Mouse (Mus musculus) gastrocnemius, postnatal 25 days (tissue): ENCODE measurements around the gene Cd160. TPM values are rescaled to one million over a fixed set of nuclear protein-coding genes. Genes with fewer than 3 reads are reported as not detected.

Experiments used
- DNase-seq: peaks from one replicate; pipeline ENCODE4 v3.0.0; 2022
- total RNA-seq, 2 experiments: library from RNA; stranded (reverse); gene quantifications; 1 replicate in 1 of 2; 2 replicates in 1 of 2; pipeline ENCODE4 v1.2.3; 2021

The Cd160 gene
- total RNA-seq, 2 experiments from 2014 or later, result not detected

DNA sequence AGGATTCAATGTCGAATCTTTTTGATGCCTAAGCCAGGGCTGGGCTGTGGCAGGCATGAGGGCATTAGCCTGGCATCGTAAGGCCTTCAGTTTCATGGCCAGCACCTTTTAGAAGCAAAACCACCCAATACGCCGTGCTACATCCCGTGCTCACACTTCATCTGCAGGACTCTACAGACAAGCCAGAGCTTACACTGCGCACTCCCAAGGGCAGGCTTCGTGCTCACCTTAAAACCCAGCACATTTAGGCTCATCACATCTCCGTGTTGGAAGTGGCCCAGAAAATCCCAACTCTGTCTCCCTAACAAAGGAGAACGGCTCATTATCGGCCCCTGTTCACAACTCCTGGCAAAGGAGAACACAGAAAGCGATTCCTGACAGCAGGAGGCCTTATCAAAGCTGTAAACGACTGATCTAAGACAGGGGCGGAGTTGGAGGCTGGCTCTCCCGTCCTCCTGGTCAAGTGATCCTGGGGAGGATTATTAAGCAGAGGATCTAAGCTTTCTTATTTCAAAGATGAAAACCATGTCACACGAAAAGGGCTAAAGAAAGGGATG lies 765 bp downstream of the Cd160 start:
- no peak for DNase-seq

DNA sequence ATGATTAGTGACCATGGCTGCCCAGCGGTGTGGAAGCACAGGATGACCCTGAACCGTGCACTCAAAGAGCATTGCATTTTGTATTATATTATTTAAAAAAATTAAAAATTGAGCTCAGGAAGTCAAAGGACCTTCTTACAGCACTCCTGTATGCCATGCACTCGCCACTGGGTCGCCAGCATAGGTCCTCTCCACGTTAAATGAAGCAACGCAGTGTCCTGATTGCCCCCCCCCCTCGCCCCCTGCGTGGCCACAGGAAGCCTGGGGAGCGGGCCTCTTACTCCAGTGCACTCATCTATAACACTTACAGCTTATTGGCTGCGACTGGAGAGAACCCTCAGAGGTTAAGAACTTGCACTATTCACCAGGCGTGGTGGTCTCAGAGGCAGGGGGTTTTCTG lies 3.9 kb downstream of the Cd160 start:
- no peak for DNase-seq

DNA sequence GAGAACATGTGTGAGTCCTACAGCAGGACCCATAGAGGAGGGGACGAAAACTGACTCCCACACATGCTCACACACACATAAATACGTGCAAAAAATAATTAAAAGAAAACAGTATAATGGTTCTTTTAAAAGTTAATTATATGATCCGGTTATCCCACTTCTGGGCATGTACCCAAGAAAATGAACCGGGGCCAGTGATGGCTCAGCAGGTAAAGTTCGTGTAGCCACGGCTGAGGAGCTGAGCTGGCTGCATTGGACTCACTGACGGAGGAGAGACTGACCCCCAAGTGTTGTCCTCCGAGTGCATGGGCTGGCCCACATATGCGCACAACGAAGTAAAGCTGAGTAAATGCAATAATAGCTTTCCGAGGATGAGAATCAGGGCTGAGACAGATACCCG lies 4.5 kb downstream of the Cd160 start:
- DNase-seq, result no peak

DNA sequence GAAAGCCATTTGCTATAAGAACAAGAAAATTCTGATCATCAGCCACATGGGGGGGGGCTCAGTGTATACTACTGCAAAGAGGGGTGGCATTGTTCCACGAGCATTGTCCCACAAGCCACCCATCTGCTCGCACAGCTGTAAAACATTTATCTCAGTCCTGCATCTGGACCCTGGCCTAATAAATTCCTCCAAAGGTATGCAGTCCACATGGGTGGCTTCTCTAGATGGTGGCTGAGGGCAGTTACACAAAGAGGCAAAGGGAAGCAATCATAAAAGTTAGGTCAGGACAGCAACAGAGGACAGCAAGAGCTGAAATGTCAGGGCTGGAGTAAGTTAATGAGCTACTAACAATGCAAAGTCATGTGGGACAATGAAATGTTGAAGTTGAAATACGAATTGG lies 5.5 kb downstream of the Cd160 start:
- DNase-seq, result no peak

DNA sequence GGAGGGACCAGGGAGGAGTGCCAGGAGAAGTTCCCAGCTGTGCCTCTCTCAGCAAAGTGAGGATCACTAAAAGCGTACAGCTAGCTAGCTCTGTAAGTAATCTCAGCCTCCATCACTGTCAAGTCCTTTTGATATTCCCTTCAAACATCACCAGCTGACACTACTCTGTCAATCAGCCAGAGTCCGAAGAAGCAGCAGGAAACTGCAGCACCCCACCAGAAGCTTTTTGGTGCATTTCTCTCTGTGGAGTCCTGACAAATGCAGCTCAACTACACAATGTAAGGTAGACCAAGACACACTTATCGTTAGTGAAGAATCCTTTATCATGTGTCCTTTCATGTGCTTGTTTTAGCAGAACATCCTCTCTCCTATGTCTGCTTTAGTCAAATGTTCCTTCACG lies 7.6 kb downstream of the Cd160 start:
- no peak for DNase-seq

DNA sequence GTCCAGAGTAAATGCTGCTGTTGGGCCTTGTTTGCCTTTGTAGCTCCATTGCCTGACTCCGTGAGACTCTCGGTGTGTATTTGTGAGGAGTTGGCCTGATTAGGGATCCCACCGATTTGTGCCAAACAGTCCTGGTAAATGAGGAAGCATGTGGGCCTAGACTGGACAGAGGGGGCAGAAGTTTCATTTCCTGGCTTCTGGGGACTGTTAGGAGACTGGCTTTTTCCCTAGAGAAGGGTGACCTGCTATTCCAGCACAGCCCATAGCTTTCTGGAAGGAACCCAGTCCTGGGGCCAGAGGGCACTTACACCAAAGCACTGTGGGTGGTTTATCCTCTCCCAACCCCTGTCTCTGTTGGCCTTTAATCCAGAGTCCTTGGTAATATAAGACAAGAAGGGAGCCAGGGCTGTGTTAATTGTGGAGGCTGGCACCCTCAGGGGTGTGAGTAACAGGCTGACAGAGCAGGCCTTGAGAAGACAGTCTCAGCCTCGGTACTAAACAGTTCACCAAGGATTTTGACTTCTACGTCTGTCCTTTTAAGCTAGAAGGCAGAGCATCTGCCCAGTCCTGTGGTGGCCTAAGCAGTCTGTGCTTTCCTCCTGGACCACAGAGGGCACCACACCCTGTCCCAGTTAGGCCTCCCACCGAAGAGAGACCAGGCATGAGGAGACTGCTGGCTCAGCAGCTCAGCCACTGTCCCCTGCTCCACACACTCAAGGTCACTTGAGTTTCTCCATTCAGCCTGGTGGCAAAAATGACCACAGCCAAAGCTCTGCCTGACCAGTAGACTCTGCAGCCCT lies 8.8 kb downstream of the Cd160 start:
- no peak for DNase-seq

DNA sequence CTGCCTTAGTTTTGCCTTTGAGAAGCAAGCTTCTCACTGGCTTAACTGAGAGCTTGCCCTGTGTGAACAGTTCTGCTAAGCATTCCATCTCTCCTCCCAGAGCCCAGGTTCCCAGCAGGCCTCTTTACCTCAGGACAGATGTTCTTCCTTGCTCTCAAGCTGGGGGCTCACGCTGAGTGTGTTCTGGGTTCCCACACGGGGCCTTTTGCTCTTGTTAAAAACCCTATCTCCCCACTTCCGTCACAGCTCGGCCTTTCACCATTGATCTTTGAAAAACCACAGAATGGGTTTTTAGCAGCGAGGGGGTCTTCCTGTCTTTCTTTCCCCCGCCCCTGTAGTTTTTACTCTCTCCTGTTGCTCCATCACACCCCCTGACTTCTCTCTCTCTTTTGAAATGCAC lies 14.8 kb downstream of the Cd160 start:
- DNase-seq, result no peak

DNA sequence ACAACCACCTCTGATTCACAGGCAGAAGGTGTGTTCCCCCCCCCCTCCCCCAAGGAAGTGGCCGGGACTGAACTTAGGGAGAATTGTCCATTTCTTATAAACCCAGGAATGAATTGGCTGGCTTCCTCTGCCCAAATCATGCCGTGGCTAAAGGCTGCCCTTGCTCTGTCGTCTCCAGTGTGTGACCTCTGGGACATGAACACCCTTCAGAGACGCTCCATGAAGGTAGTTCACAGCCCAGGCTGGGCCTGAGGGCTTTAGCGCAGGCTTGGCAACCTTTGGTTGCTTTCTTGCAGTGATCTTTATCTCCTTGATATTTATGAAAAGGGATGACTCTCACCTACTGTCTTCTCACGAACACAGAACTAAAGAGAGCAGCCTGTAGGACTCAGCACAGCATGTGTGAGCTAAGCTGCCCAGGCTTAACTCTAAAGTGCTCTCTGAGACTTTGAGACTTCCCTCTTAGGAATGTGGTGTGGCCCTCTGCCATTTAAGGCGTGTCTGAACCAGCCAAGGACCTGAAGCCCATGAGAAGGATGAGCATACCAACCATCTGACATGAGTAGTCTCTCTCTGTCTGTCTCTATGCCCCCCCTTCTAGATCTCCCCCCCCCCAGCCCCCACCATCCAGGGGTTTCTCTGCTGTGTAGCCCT lies 15.4 kb downstream of the Cd160 start:
- no peak for DNase-seq

DNA sequence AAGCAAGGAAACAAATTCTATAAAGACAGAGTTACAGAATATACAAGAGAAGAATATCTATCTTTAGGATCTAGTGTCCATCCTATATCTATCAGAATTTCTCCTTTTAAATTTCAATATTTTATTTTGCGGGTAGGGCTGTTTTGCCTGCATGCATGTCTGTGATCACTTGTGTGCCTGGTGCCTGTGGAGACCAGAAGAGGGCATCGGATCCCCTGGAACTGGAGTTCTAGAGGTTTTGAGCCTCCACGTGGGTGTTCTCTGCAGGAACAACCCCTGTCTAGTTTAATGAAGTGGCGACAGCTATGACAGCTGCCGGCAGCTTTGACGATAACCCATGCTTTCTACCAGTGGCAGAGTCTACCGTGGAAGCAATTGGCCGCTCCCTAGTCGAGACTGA lies 16.0 kb downstream of the Cd160 start:
- peak; percentile 15 for DNase-seq

DNA sequence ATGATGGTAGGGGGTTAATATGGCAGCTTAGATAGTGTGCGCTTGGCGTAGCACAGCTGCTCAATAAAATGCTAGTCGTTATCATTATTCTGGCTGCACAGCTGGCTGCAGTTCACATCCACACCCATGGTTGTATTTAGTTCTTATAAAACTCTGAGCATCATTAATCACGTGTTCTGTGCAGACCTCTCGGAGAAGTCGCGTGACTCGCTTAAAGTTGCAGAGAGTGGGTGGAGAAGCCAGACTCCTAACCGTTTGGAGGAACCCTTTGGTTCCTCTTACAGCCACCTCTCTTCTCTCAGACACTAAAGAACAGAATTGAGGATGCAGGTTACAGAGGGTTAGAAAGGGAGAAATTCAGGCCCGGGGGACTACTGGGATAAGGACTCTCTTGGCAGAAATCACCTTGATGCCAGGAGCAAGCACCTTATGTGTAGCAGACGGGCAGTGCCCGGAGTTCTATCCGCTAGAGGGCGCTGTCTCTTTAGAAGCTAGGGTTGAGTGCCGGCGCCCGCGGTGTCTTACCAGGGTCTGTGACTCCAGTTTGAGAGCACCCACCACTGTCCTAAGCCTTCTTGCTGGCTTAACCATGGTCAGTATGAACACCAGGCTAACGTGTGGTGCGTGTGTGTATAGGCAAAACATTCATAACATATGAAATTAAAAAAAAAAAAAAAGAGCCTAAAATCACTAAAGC lies 16.6 kb downstream of the Cd160 start:
- DNase-seq, result peak; percentile 55

DNA sequence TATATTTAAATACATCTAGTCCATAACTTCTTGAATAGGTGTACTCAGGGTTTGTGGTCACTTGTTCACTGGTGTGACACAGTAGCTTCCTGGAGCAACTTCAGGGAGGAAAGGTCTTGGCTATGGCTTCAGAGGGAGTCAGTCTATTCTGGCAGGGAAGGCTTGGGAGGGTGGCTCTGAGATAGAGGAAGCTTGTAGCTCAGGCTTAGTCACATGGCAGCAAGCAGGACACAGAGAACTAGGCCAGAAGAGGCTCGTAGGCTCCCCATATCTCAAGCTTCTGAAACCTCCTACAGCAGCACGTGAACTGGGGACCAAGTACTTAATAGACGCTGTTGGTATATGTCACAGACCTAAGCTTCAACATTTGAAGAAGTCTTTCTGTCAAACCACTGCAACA lies 17.9 kb downstream of the Cd160 start:
- no peak for DNase-seq

DNA sequence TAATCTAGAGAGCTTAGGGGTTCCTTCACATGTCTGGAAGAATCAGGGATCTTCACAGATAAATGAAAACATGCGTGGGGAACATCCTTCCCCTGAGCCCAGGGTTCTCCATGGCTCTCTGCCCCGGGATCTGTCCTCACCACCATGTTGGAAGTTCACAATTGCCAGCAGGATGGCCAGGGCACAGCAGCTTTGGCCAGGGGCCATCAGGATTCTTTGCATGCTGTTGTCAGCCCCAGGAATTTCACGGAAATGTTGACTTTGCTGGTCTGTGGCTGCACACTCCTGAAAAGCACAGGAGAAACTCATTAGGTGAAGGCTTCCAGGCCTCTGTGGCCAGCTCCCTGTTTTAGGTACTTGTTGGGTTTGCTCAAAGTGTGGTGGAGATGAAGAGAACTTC lies 20.5 kb downstream of the Cd160 start:
- DNase-seq, result no peak

DNA sequence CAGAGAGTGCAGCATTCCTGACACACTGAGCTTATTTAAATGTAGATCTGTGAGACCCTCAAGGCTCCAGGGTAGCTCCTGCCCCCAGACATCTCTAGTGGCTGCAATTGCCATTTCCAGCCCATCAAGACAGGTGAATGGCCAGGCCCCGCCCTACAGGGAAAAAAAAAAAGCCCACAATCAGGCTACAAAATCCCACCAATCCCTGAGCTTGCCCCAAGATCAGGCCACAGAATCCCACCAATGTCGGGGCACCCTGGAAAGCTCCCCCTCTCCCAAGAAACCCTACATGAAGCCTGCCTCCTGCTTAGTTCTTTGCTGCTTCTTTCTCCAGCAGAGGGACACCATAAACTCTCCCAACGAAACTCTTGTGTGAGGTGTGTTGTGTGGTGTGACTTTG lies 21.0 kb downstream of the Cd160 start:
- DNase-seq, result no peak

DNA sequence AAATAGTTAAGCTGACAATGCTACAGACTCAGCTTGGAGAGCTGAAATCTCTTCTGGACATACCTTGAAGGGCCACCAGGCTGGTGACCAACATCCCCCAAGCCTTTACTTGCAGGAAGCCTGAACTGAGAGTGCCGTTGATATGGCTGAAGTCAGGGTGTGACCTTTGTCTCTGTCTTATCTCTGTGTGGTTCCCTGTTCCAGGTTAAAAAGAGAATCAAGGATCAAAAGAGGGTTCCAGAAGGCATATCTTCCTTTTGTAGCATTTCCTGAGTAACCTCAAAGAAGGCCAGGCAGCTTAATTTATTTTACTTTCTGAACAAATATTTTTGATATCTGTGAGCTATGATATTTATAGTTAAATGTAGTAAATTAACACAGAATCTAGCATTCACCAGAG lies 26.9 kb downstream of the Cd160 start:
- no peak for DNase-seq

DNA sequence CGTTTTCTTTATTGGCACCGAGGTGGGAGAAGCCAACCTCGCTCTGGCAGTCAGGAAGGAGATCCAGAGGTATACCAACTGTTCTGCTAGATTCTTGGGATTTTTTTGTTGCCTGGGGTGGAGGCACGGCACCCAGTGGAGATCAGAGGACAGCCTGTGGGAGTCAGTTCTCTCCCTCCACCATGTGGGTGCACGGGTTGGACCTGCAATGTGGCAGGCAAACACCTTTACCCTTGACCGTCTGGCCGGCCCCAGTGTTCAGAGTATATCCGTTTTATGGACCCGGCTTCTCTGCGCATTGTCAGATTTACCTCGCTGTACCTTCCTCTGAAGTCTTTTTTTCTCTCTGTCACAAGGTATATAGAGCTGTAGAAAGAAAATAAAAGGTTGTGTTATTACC lies 28.9 kb downstream of the Cd160 start:
- no peak for DNase-seq

DNA sequence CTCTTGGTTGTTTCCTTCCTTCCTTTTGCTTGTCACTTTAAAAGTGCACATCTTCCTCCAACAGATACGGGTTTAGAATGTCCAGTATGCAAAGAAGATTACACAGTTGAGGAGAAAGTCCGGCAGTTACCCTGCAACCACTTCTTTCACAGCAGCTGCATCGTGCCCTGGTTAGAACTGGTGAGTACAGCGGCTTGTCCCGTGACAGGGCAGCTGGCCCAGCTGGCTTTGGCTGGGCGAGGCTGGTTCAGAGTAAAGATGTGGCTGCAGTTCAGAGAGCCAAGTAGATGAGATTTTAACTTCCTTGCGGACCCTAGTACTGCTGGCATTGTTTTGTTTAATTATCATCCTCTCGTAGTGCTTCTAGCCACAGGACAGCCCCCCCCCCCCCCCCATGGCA lies 40.6 kb downstream of the Cd160 start:
- DNase-seq, result no peak

DNA sequence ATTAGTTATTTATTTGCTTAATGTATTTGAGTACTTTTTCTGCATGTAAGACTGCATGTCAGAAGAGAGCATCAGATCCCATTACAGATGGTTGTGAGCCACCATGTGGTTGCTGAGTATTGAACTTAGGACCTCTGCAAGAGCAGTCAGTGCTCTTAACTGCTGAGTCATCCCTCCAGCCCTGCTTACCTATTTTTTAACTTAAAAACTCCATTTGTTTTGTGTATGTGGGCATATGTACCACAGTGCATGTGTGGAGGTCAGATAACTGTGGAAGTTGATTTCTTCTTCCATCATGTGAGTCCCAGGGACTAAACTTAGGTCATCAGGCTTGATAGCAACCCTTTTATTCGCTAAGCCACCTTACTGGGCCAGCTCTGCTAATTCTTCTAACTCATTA lies 41.4 kb downstream of the Cd160 start:
- DNase-seq, result no peak

DNA sequence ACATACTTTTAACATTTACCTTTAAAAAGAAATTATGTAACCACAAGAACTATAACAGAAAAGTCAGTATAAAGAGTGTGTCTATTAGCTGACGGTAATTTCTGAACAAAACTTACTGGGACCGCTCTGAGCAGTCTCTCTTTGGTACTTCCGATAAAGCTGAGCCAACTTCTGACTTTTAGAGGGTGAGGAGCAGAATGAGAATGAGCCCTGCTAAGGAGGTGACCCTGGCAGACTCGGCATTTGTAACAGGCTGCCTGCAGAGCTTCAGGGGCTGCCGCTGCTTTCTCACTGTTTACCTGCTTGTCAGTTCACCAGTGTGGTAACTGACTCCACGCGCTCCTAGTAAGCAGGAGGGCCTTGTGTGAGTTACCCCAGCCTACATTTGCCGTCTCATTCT lies 46.9 kb downstream of the Cd160 start:
- no peak for DNase-seq

DNA sequence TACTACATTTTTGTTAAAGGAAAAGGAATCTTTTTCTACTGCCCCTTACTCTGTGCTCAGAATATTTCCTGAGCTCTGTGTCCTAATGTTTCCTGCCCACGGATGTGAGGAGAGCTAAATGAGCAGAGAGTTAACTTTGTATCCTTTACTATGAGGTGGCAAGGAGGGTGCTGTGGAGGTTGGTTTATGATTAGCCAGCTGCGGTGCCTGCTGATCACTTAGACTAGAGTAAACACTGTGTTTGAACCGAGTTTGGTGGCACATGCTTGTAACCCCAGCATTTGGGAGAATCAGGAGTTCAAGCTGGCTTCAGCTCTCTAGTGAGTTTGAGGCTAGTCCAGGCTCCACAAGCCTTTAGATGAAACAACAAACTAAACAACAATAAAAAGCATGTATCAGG lies 52.0 kb downstream of the Cd160 start:
- DNase-seq, result no peak

DNA sequence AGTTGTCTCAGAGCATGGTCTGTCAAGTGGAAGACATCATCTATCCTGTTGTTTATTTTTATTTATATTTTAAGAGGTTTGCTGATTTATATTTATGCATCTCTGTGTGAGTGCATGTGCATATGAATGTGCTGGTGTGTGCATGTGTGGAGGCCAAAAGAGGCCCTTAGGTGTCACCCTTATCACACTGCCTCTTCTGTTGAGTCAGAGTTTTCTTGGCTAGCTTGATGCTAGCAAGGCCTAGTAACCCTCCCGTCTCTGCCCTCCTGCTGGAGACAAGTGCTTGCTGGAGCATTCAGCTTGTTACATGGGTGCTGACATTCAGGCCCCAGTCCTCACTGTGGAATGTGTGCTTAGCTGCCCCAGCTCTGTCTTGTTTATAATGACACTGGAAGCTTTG lies 56.2 kb downstream of the Cd160 start:
- no peak for DNase-seq

DNA sequence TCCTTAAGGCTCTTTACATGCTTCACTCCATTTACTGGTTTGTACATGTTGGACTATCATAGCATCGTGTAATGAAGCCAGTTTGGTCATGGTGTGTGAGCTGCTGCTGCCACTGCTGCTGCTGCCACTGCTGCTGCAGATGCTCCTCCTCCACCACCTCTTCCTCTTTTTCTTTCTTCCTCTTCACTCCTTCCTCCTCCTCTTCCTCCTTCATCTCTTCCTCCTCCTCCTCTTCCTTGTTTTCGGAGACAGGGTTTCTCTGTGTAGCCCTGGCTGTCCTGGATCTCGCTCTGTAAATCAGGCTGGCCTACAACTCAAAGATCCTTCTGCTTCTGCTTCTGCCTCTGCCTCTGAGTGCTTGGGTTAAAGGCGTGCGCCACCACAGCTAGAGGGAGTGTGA lies 59.2 kb downstream of the Cd160 start:
- no peak for DNase-seq

DNA sequence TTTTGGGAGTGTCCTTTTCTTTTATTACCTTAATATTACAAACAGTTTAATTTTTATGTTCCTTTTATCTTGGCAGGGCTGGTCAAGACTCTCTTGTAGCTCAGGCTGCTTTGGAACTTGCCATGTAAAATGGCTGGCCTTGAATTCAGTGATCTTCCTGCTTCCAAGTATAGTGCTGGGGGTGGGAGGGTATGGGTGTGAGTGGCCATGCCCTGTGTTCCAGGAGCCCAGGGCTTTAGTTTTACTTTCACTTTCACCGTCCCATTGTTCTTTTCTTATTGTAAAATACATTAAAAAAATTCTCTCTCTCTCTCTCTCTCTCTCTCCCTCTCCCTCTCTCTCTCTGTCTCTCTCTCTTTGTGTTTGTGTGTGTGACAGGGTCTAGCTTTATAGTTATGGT lies 64.6 kb downstream of the Cd160 start:
- DNase-seq, result no peak

DNA sequence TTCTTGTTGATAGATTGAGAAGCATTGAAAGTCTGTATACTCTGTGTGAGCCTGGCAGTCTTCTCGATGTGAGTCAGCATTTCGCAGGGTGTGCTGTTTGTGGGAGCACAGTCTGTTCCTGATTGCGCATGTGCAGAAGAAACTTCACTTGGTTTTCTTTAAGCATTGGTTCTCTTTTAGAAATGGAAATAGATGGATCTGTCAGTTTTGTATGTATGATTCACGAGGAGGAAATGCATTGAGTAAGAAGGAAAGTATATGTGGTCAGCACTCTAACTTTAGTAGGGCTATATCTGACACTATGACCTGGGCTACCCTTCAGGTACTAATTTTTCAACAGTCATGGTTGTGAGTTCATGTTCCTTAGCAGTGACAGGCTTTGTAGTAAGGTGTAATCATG lies 69.5 kb downstream of the Cd160 start:
- no peak for DNase-seq
